Mouse (Mus musculus) inflammation-experienced regulatory T-cells, adult 16 weeks (primary cell): ENCODE results near the gene Olfr743. TPM values are rescaled to one million over a fixed set of nuclear protein-coding genes. Genes with fewer than 3 reads are reported as not detected.

Experiments
- polyA plus RNA-seq: library from polyadenylated mRNA; unstranded; fragments of 100-300 nt; shearing (Covaris generic); gene quantifications from one replicate; pipeline ENCODE4 v1.2.1, GENCODE M21; 2017

Gene Olfr743
- not detected for polyA plus RNA-seq

GRCm38 (mm10) chr14:50521539-50521938 lies at the start of gene Olfr743:
Olfr743 (plus strand) TSS chr14:50521839.

GRCm38 (mm10) chr14:50472438-50472837 lies 49.2 kb upstream of the Olfr743 start, which contains the start of gene Olfr741:
Olfr741 (plus strand) TSS chr14:50472738.

GRCm38 (mm10) chr14:50503300-50503699 lies 18.3 kb upstream of the Olfr743 start, which contains the start of gene Olfr742:
Olfr742 (plus strand) TSS chr14:50503600.

Other genes starting within 250 kb of the Olfr743 start
- not detected for gene Olfr732, start 237.6 kb upstream of the Olfr743 start, polyA plus RNA-seq
- not detected for gene Olfr733, start 220.3 kb upstream of the Olfr743 start, polyA plus RNA-seq
- not detected for gene Olfr734, start 195.1 kb upstream of the Olfr743 start, polyA plus RNA-seq
- gene Olfr735, start 173.0 kb upstream of the Olfr743 start, polyA plus RNA-seq: not detected
- gene Tlr11, start 163.9 kb upstream of the Olfr743 start, polyA plus RNA-seq: not detected
- not detected for gene Olfr736, start 140.7 kb upstream of the Olfr743 start, polyA plus RNA-seq
- gene Olfr738, start 114.3 kb upstream of the Olfr743 start, polyA plus RNA-seq: not detected
- not detected for gene Olfr739, start 103.2 kb upstream of the Olfr743 start, polyA plus RNA-seq
- not detected for gene Olfr740, start 76.3 kb upstream of the Olfr743 start, polyA plus RNA-seq
- not detected for gene Olfr741, start 49.1 kb upstream of the Olfr743 start, polyA plus RNA-seq
- gene Olfr742, start 18.2 kb upstream of the Olfr743 start, polyA plus RNA-seq: not detected
- not detected for gene Olfr744, start 93.0 kb downstream of the Olfr743 start, polyA plus RNA-seq
- gene Olfr745, start 117.5 kb downstream of the Olfr743 start, polyA plus RNA-seq: not detected
- gene Olfr746, start 125.2 kb downstream of the Olfr743 start, polyA plus RNA-seq: not detected
- not detected for gene Olfr747, start 171.4 kb downstream of the Olfr743 start, polyA plus RNA-seq
- not detected for gene Olfr748, start 185.5 kb downstream of the Olfr743 start, polyA plus RNA-seq
- not detected for gene Olfr749, start 223.3 kb downstream of the Olfr743 start, polyA plus RNA-seq